Mouse (Mus musculus) heart, postnatal 0 days (tissue): ENCODE data around the gene Pfkfb3.

Experiments used
- CTCF ChIP-seq: IDR thresholded peaks from 2 replicates; pipeline ENCODE4 v1.5.1; 2016; ENCODE audit warnings: antibody characterized with exemption, control low read depth, low read depth
- EP300 ChIP-seq: IDR thresholded peaks from 2 replicates; pipeline ENCODE4 v1.6.1; 2016; ENCODE audit warnings: antibody characterized with exemption, low read depth

GRCm38 (mm10) chr2:11542121-11542520, 11.8 kb downstream of the Pfkfb3 start:
- TF ChIP-seq CTCF: no peak
- no peak for TF ChIP-seq EP300
